Mouse (Mus musculus): Measurements from ENCODE around the gene Lpin2. TPM values are rescaled to one million over a fixed set of nuclear protein-coding genes. Genes with fewer than 3 reads are reported as not detected.

The Lpin2 gene
- total RNA-seq, 1 experiment from 2014 or later: 47.3 TPM

Other genes with a start within 250 kb of the Lpin2 start
- 2.9 and 4.6 TPM in 2 replicates for gene Myom1, start 179.9 kb upstream of the Lpin2 start, total RNA-seq (2021)
- 231 and 295 TPM in 2 replicates for gene Myl12a, start 179.7 kb upstream of the Lpin2 start, total RNA-seq (2021)
- gene Emilin2, start 129.4 kb downstream of the Lpin2 start, total RNA-seq (2021): 4.4 and 5.2 TPM in 2 replicates